Mouse (Mus musculus): ENCODE data around the gene Pak1ip1. TPM values are rescaled to one million over a fixed set of nuclear protein-coding genes. Genes with fewer than 3 reads are reported as not detected.
A peak's percentile ranks its signal among the peaks of the same experiment; 100 is the strongest.

Gene Pak1ip1
- 59.2 and 61.7 TPM in 2 replicates for polyA plus RNA-seq (2015; fragmentation: Nextera tagmentation; extraction: Ambion mirVana)

DNA sequence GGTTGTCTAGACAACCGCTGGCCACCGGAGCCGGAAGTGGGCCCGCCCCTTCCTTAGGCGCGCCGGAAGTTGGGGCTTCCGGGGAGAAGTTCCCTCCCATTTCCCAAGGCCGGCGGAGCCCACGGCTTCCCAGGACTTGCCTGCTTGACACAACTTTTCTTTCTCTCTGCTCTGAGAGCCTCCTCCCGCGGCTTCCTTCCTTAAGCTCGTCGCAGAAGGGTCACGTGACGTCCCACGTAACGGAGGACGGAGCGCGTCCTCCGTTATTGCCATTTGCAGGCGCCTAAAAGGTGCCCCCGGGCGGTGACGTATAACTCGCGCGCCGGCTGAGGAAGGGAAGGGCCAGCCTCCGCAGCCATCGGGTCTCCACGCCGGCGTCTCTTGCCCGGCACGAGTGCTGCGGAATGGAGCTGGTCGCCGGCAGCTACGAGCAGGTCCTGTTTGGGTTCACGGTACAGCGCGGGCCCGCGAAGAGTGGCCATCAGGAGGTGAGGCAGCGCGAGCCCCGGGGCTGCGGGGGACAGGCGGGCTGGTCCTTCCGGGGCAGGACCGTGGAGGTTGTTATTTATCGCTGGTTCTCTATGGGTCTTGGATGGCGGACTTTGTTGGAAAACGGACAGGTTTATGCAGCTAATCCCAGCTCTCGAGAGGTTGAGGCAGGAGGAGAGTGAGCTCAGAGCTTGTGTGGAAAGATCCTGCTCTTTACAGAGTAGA is at the start of gene Pak1ip1:
Gene Pak1ip1 (plus strand): TSS at position 98 of the 714 bp plus-strand sequence.
- H3K4me3 ChIP-seq (ENCODE audit: low read depth, low read length) = peak within 1 kb of the TSS; percentile 83
- H3K4me2 ChIP-seq (replicated peaks; ENCODE audit: low read depth) = peak within 1 kb of the TSS; percentile 85
- H3K4me1 ChIP-seq (replicated peaks; ENCODE audit: control insufficient read depth, insufficient read depth, low read length) = no peaks in the 10 kb centered on the region; the same call in 1 of the 2 replicates
- peaks cover 15% of the 10 kb centered on the region for H3K36me3 ChIP-seq (ENCODE audit: control insufficient read depth, insufficient read depth)
- WGBS = under 1% methylated on average over 58 of the region's 58 CpGs
- no peaks in the 10 kb centered on the region for H3K9me3 ChIP-seq (ENCODE audit: control insufficient read depth)
- ATAC-seq = peak; percentile 92
- H3K27ac ChIP-seq (ENCODE audit: low read depth, low read length) = peak within 1 kb of the TSS; percentile 97
- H3K27me3 ChIP-seq (replicated peaks; ENCODE audit: control insufficient read depth, insufficient read depth, low read length) = no peaks in the 10 kb centered on the region
- H3K9ac ChIP-seq (ENCODE audit: low read depth, low read length) = peak within 1 kb of the TSS; percentile 69
- no peak for TF ChIP-seq CTCF (IDR thresholded peaks at IDR 0.05; ENCODE audit: low read depth)

DNA sequence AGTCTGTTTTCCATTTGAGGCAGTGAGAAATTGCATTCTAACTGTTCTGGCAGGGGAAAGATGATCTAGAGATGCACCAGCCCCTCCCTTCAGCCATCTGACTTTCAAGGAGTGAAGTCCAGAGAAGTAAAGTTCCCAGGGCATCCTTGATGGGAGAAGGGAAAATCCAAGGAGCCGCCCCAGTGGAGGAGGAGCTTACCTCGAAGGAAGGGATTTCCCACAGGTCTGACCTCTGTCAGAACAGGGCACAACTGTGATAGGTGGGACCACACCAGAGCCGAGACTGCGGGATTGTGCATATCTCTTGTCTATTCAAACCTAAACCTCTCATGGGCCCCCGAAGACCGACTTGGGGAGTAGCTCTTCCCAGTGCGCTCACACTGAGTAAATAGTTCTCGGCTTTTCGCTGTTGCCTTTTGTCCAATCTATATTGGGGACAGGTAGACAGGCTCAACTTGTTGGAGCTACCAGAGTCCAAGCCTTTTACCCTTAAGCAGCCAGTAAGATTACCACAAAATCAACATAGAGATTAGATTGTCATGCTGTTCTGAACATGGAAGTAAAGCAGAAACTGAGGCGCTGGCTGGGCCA is 49.3 kb upstream of the Pak1ip1 start:
- WGBS = 61% methylated on average over 10 of the region's 10 CpGs
- Histone ChIP-seq H3K36me3 (ENCODE audit: control insufficient read depth, insufficient read depth) (peaks cover 5% of the 10 kb centered on the region; the same call in 1 of the 2 replicates), H3K9ac (ENCODE audit: low read depth, low read length) (no peak overlapping the region), H3K4me2 (replicated peaks; ENCODE audit: low read depth) (no peak overlapping the region), H3K4me3 (ENCODE audit: low read depth, low read length) (no peak overlapping the region), H3K4me1 (replicated peaks; ENCODE audit: control insufficient read depth, insufficient read depth, low read length) (no peaks in the 10 kb centered on the region), H3K27ac (ENCODE audit: low read depth, low read length) (no peak overlapping the region), H3K27me3 (replicated peaks; ENCODE audit: control insufficient read depth, insufficient read depth, low read length) (no peaks in the 10 kb centered on the region), H3K9me3 (ENCODE audit: control insufficient read depth) (no peaks in the 10 kb centered on the region)
- no peak for ATAC-seq
- no peak for TF ChIP-seq CTCF (IDR thresholded peaks at IDR 0.05; ENCODE audit: low read depth)

DNA sequence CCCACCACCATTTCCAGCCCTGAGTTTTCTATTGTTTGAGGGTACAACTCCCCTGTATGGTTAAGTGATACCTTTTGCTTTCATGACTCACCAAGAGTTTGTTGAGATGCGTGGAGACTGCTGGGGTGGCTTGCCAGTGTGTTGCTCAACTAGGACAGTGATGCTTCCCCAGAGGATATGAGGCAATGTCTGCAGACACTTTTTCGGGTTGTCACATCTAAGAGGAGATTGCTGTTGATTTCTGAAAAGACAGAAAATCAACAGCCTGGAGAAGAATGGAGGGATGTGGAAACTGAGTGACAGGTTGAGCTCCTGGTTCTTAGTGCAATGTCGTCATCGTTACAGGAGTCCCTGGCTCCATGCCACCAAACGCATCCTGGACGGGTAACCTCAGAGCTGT is 47.6 kb upstream of the Pak1ip1 start:
- Histone ChIP-seq H3K9ac (ENCODE audit: low read depth, low read length) (no peak overlapping the region), H3K27ac (ENCODE audit: low read depth, low read length) (no peak overlapping the region), H3K4me1 (replicated peaks; ENCODE audit: control insufficient read depth, insufficient read depth, low read length) (no peaks in the 10 kb centered on the region), H3K27me3 (replicated peaks; ENCODE audit: control insufficient read depth, insufficient read depth, low read length) (no peaks in the 10 kb centered on the region), H3K9me3 (ENCODE audit: control insufficient read depth) (no peaks in the 10 kb centered on the region), H3K4me3 (ENCODE audit: low read depth, low read length) (no peak overlapping the region), H3K36me3 (ENCODE audit: control insufficient read depth, insufficient read depth) (peaks cover 16% of the 10 kb centered on the region; the same call in 1 of the 2 replicates), H3K4me2 (replicated peaks; ENCODE audit: low read depth) (no peak overlapping the region)
- WGBS = 76% methylated on average over 6 of the region's 6 CpGs
- no peak for ATAC-seq
- no peak for TF ChIP-seq CTCF (IDR thresholded peaks at IDR 0.05; ENCODE audit: low read depth)

DNA sequence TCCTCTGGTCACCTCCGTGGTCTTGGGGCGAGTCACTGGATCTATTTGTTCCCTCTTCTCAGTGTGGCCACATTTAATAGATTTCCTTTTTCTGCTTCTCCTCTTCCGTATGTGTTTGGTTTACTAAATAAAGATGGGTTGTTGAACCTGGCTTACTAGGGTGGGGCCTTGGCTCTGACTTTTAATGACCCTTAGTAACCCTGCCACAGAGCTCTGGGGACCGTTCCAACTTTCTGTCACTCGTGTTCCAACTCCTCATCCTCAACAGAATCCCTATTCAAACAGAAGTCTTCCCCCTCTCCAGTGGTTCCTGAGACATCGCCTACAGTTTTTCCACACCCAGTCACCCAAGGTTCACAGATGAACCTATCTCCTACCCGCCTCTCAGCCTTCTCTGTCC is 45.0 kb upstream of the Pak1ip1 start:
- Histone ChIP-seq H3K27ac (ENCODE audit: low read depth, low read length) (no peak overlapping the region), H3K9me3 (ENCODE audit: control insufficient read depth) (no peaks in the 10 kb centered on the region), H3K27me3 (replicated peaks; ENCODE audit: control insufficient read depth, insufficient read depth, low read length) (no peaks in the 10 kb centered on the region), H3K36me3 (ENCODE audit: control insufficient read depth, insufficient read depth) (peaks cover 22% of the 10 kb centered on the region), H3K9ac (ENCODE audit: low read depth, low read length) (no peak overlapping the region), H3K4me1 (replicated peaks; ENCODE audit: control insufficient read depth, insufficient read depth, low read length) (no peaks in the 10 kb centered on the region), H3K4me3 (ENCODE audit: low read depth, low read length) (no peak overlapping the region), H3K4me2 (replicated peaks; ENCODE audit: low read depth) (no peak overlapping the region)
- no peak for ATAC-seq
- TF ChIP-seq CTCF (IDR thresholded peaks at IDR 0.05; ENCODE audit: low read depth) = no peak
- WGBS = 82% methylated on average over 7 of the region's 7 CpGs

DNA sequence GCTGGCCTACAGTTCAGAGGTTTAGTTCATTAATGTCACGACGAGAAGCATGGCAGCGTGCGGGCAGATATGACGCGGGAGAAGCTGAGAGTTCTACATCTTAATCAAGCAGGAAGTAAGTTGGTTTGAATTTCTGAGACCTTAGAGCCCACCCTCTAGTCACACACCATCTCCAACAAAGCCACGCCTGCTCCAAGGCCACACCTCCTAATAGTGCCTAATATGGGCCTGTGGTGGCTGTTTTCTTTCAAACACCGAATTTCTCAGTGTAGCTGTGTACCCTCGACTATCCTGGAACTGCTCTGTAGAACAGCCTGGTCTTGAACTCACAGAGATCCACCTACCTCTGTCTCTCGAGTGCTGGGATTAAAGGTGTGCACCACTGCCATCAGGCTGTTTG is 33.2 kb upstream of the Pak1ip1 start:
- Histone ChIP-seq H3K4me2 (replicated peaks; ENCODE audit: low read depth) (no peak overlapping the region), H3K4me3 (ENCODE audit: low read depth, low read length) (no peak overlapping the region), H3K9ac (ENCODE audit: low read depth, low read length) (no peak overlapping the region), H3K9me3 (ENCODE audit: control insufficient read depth) (no peaks in the 10 kb centered on the region), H3K27me3 (replicated peaks; ENCODE audit: control insufficient read depth, insufficient read depth, low read length) (no peaks in the 10 kb centered on the region), H3K4me1 (replicated peaks; ENCODE audit: control insufficient read depth, insufficient read depth, low read length) (no peaks in the 10 kb centered on the region), H3K36me3 (ENCODE audit: control insufficient read depth, insufficient read depth) (no peaks in the 10 kb centered on the region), H3K27ac (ENCODE audit: low read depth, low read length) (no peak overlapping the region)
- no peak for ATAC-seq
- 89% methylated on average over 10 of the region's 10 CpGs for WGBS
- TF ChIP-seq CTCF (IDR thresholded peaks at IDR 0.05; ENCODE audit: low read depth) = no peak

DNA sequence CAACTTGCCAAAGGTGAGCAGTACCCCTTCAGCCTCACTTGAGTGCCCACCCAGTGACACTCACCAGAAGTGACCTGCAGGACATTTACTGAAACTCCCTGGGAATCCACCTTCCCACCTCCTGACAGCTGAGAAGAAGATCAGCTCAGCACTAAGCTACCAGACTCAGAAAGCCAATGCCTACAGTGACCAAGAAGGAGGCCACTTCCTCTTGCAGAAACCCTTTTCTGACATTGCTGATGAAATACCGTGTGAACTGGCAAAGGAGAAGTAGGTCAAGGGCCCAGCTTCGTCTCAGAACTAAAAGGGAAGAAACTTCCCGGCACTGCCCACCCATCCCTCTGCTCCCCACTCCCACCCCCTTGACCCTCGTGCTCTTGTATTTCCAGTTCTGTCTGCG is 32.3 kb upstream of the Pak1ip1 start:
- no peak for TF ChIP-seq CTCF (IDR thresholded peaks at IDR 0.05; ENCODE audit: low read depth)
- no peaks in the 10 kb centered on the region for H3K36me3 ChIP-seq (ENCODE audit: control insufficient read depth, insufficient read depth)
- H3K4me3 ChIP-seq (ENCODE audit: low read depth, low read length) = no peak overlapping the region
- H3K4me2 ChIP-seq (replicated peaks; ENCODE audit: low read depth) = no peak overlapping the region
- no peak overlapping the region for H3K9ac ChIP-seq (ENCODE audit: low read depth, low read length)
- 67% methylated on average over 5 of the region's 5 CpGs for WGBS
- H3K9me3 ChIP-seq (ENCODE audit: control insufficient read depth) = no peaks in the 10 kb centered on the region
- H3K27ac ChIP-seq (ENCODE audit: low read depth, low read length) = no peak overlapping the region
- H3K27me3 ChIP-seq (replicated peaks; ENCODE audit: control insufficient read depth, insufficient read depth, low read length) = no peaks in the 10 kb centered on the region
- ATAC-seq = no peak
- no peaks in the 10 kb centered on the region for H3K4me1 ChIP-seq (replicated peaks; ENCODE audit: control insufficient read depth, insufficient read depth, low read length)

Data from intestine, postnatal 0 days (tissue).